Mouse (Mus musculus) embryonic fibroblast, embryonic 13.5 days (primary cell): ENCODE results near the gene Ccdc163. TPM values are rescaled to one million over a fixed set of nuclear protein-coding genes. Genes with fewer than 3 reads are reported as not detected.
"Not testable (repeated sequence)": the region's sequence is repeated elsewhere in the genome, so short reads cannot be mapped to it uniquely, and the experiment has no call there.

Source experiments
- H3K27ac ChIP-seq: 2 replicates; pipeline ENCODE4 v1.5.1; 2012; ENCODE audit warnings: low read length, control low read depth, inconsistent platforms; ENCODE audit not compliant: insufficient read depth
- H3K4me1 ChIP-seq: 2 replicates; pipeline ENCODE4 v1.6.1; 2011; ENCODE audit warnings: low read length; ENCODE audit not compliant: control insufficient read depth, insufficient read depth
- H3K4me3 ChIP-seq: 2 replicates; pipeline ENCODE4 v1.5.1; 2011; ENCODE audit warnings: mild to moderate bottlenecking, control low read depth, low read length; ENCODE audit not compliant: insufficient read depth
- CTCF ChIP-seq: IDR thresholded peaks from 2 replicates; pipeline ENCODE4 v1.5.1; 2011; ENCODE audit warnings: mild to moderate bottlenecking, control low read depth, low read length, moderate library complexity, borderline replicate concordance; ENCODE audit not compliant: insufficient read depth
- POLR2A ChIP-seq: IDR thresholded peaks from 2 replicates; pipeline ENCODE4 v1.6.1; 2011; ENCODE audit warnings: low read depth, mild to moderate bottlenecking, control low read depth, low read length, moderate library complexity
- polyA plus RNA-seq: library from polyadenylated mRNA; stranded (reverse); fragments of >200 nt; gene quantifications from 2 replicates; pipeline ENCODE4 v1.2.4, GENCODE M21; 2011; ENCODE audit warnings: low read depth; ENCODE audit not compliant: missing spikeins, insufficient read length

Gene Ccdc163
- polyA plus RNA-seq, result 21.8 and 33.8 TPM in 2 replicates

GRCm38 (mm10) chr4:116708201-116708764 is at the start of gene Ccdc163, which contains the start of gene Mmachc:
TSS of gene Ccdc163 (plus strand) at chr4:116708509.
TSS of gene Mmachc (minus strand) at chr4:116708406.
- 0 out of 2 replicates have a peak, but pooled peaks cover 3% of the 10 kb centered on the region for H3K4me1 ChIP-seq
- H3K27ac ChIP-seq, result no peak within 1 kb of the TSS
- no peak for TF ChIP-seq CTCF
- peak; percentile 81 for TF ChIP-seq POLR2A
- H3K4me3 ChIP-seq, result peak within 1 kb of the TSS; percentile 76

GRCm38 (mm10) chr4:116659474-116659873 is 48.8 kb upstream of the Ccdc163 start:
- H3K4me3 ChIP-seq, result no peak overlapping the region
- no peaks in the 10 kb centered on the region for H3K4me1 ChIP-seq
- TF ChIP-seq POLR2A, result no peak
- no peak for TF ChIP-seq CTCF
- no peak overlapping the region for H3K27ac ChIP-seq

GRCm38 (mm10) chr4:116659916-116660315 is 48.4 kb upstream of the Ccdc163 start:
- not testable (repeated sequence) for H3K27ac ChIP-seq

GRCm38 (mm10) chr4:116660829-116661228 is 47.5 kb upstream of the Ccdc163 start:
- TF ChIP-seq POLR2A (no peak), CTCF (no peak)
- no peak overlapping the region for H3K27ac ChIP-seq

More at GRCm38 (mm10) chr4:116659916-116660315, 48.4 kb upstream of the Ccdc163 start:
- H3K4me1 ChIP-seq, H3K4me3 ChIP-seq: not testable (repeated sequence)

GRCm38 (mm10) chr4:116661998-116662397 is 46.3 kb upstream of the Ccdc163 start:
- Histone ChIP-seq H3K4me1 (no peaks in the 10 kb centered on the region), H3K4me3 (no peak overlapping the region), H3K27ac (no peak overlapping the region)
- TF ChIP-seq CTCF (no peak), POLR2A (no peak)

More at GRCm38 (mm10) chr4:116660829-116661228, 47.5 kb upstream of the Ccdc163 start:
- Histone ChIP-seq H3K4me3 (no peak overlapping the region), H3K4me1 (no peaks in the 10 kb centered on the region)

GRCm38 (mm10) chr4:116666625-116667024 is 41.7 kb upstream of the Ccdc163 start:
- no peak for TF ChIP-seq POLR2A
- TF ChIP-seq CTCF, result no peak
- Histone ChIP-seq H3K27ac (no peak overlapping the region), H3K4me1 (peaks cover 2% of the 10 kb centered on the region; the same call in 1 of the 2 replicates), H3K4me3 (no peak overlapping the region)

GRCm38 (mm10) chr4:116668145-116668544 is 40.2 kb upstream of the Ccdc163 start:
- peak overlapping the region; percentile 72 for H3K27ac ChIP-seq
- no peak overlapping the region for H3K4me3 ChIP-seq
- H3K4me1 ChIP-seq, result peaks cover 2% of the 10 kb centered on the region; the same call in 1 of the 2 replicates
- TF ChIP-seq CTCF (no peak), POLR2A (peak; percentile 46; the same call in 1 of the 2 replicates)

- H3K4me3 ChIP-seq, result no peak overlapping the region
- TF ChIP-seq CTCF, result no peak
- no peak for TF ChIP-seq POLR2A
- H3K27ac ChIP-seq, result no peak overlapping the region
- H3K4me1 ChIP-seq, result peaks cover 5% of the 10 kb centered on the region; the same call in 1 of the 2 replicates
Observed at GRCm38 (mm10) chr4:116669291-116669690, 39.0 kb upstream of the Ccdc163 start.

- Histone ChIP-seq H3K27ac (peak overlapping the region; percentile 74; the same call in 1 of the 2 replicates), H3K4me1 (peaks cover 5% of the 10 kb centered on the region; the same call in 1 of the 2 replicates), H3K4me3 (no peak overlapping the region)
- TF ChIP-seq POLR2A (no peak), CTCF (no peak)
Observed at GRCm38 (mm10) chr4:116672785-116673184, 35.5 kb upstream of the Ccdc163 start.

GRCm38 (mm10) chr4:116674761-116675160 is 33.5 kb upstream of the Ccdc163 start:
- H3K4me1 ChIP-seq, H3K27ac ChIP-seq, H3K4me3 ChIP-seq: not testable (repeated sequence)

- Histone ChIP-seq H3K27ac (no peak overlapping the region), H3K4me3 (no peak overlapping the region), H3K4me1 (peaks cover 3% of the 10 kb centered on the region; the same call in 1 of the 2 replicates)
- TF ChIP-seq POLR2A (no peak), CTCF (no peak)
Observed at GRCm38 (mm10) chr4:116676027-116676426, 32.3 kb upstream of the Ccdc163 start.
